Mouse (Mus musculus) testis, adult 2 months (tissue): ENCODE results near the gene Shroom3.

Experiments
- CTCF ChIP-seq: fragments of 200-500 bp; IDR thresholded peaks from 2 replicates; pipeline ENCODE4 v1.5.1; 2012; ENCODE audit warnings: low read depth, mild to moderate bottlenecking, inconsistent platforms, low read length, moderate library complexity; ENCODE audit not compliant: control insufficient read depth, insufficient read depth, insufficient replicate concordance
- POLR2A ChIP-seq: fragments of 200-500 bp; IDR thresholded peaks from 2 replicates; pipeline ENCODE4 v1.6.1; 2012; ENCODE audit warnings: low read depth, mild to moderate bottlenecking, inconsistent platforms, low read length, moderate library complexity; ENCODE audit not compliant: control insufficient read depth

DNA sequence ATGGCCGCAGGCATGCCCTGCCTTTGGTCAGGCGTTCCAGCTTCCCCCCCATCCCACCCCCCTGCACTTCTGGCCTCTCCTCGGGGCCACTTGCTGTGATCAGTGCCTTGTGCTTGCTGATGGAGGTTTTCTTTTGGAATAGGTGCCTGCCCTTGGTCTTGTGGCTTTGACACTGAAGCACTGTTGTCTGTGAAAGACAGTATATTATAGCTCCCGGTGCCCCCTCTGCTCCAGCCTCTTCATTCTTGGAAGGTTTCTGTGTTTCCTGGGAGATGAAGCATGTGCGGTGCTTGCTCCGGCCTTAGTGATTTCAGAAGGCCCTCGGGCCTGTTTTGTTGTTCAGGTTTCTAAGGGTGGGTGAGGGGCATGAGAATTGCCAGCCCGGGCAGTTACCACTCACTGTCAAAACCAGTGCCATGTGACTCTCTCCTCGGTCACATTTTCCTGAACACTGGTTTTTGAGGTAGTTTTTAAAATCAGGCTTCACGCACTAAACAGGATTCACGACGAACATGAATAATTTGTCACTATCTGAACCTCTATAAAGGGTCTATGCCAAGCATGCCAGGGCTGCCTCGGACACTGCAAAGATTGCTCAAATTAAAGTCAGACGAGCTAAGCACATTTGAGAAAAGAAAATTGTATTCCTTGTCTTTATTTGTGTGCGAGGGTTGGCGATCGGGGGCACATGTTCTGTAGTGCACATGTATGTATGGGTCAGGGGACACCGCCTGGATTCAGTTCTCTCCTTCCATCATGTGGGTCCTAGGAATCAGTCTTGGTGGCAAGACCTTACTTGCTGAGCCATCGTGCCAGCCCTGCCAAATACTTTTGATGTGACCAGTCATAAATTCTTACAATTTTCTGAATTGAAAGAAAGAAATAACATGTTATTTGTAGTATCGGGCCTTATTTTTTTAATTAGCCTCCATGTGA lies 160.9 kb downstream of the Shroom3 start:
- TF ChIP-seq POLR2A (no peak), CTCF (no peak)
